Mouse (Mus musculus) forebrain, embryonic 10.5 days (tissue): ENCODE results near the gene Stac. TPM values are rescaled to one million over a fixed set of nuclear protein-coding genes. Genes with fewer than 3 reads are reported as not detected.
A peak's percentile ranks its signal among the peaks of the same experiment; 100 is the strongest.

Experiments used
- DNase-seq: peaks from one replicate; pipeline ENCODE4 v3.0.0-alpha.2; 2017; ENCODE audit warnings: low spot score; ENCODE audit errors: extremely low spot score
- H3K27ac ChIP-seq: fragments of 300-500 bp; sonication (generic); 2 replicates; pipeline ENCODE4 v1.5.1; 2016; ENCODE audit warnings: mild to moderate bottlenecking
- H3K27me3 ChIP-seq: fragments of 300-500 bp; sonication (generic); 2 replicates; pipeline ENCODE4 v1.6.1; 2016; ENCODE audit warnings: mild to moderate bottlenecking; ENCODE audit not compliant: poor library complexity, severe bottlenecking
- H3K36me3 ChIP-seq: fragments of 300-500 bp; sonication (generic); replicated peaks from 2 replicates; pipeline ENCODE4 v1.6.1; 2016; ENCODE audit warnings: mild to moderate bottlenecking, moderate library complexity
- H3K4me1 ChIP-seq: fragments of 300-500 bp; sonication (generic); 2 replicates; pipeline ENCODE4 v1.6.1; 2016
- H3K4me3 ChIP-seq: fragments of 300-500 bp; sonication (generic); 2 replicates; pipeline ENCODE4 v1.5.1; 2016; ENCODE audit warnings: mild to moderate bottlenecking, moderate library complexity
- H3K9me3 ChIP-seq: fragments of 300-500 bp; sonication (generic); 2 replicates; pipeline ENCODE4 v1.6.1; 2016; ENCODE audit warnings: mild to moderate bottlenecking, moderate library complexity
- WGBS: fragments of 180-500 bp; shearing (Covaris S2); methylation state at CpG from one replicate; pipeline ENCODE4 v1.1.7; 2016; 5-methylcytosine and 5-hydroxymethylcytosine counted together
- polyA plus RNA-seq: library from polyadenylated mRNA; unstranded; fragments of >200 nt; fragmentation: Nextera tagmentation; extraction: Ambion mirVana; gene quantifications from 2 replicates; pipeline ENCODE4 v1.2.1, GENCODE M21; 2016

The Stac gene
- polyA plus RNA-seq = 0.22 and 0.52 TPM in 2 replicates

DNA sequence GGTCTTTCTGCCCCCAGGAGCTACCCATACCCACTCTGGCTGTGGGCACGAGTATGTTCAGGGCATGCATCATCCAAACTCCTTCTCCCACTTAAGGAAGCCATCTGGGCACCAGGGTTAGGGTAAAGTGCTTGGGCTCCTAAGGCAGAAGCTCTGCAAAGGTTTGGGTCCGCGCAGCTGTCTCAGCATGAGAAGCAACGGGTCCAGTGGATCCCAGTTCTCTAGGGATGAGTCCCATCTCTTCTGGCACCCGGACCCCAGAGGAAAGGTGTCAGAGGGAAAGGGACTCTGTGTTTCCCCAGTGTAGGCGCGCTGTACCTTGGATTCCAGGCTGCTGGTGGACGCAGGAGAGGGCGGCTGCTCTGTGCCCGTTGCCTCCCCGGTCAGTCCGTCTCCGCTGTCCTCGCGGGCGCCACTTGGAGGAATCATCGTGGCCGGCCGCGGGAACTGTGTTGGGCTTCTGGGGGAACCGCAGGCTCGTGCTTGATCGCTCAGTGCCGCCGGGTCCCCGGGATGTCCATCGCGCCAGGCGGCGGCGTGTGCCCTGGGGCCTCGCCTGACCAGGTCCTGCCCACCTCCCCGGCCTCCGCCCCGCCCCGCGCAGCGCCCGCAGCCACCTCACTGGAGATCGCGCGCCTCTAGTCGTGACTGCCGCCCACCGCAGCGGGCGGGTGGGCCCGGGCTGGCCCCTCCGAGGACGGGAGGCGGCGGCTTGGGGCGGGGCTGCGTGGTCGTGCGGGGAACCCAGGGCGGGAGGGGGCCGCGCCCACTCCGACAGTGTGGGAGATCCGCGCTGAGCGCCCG, at the start of gene Stac:
Stac (minus strand) TSS at position 669 of the 804 bp plus-strand sequence.
- WGBS = 3% methylated on average over 64 of the region's 64 CpGs
- Histone ChIP-seq H3K36me3 (no peaks in the 10 kb centered on the region), H3K4me3 (peak within 1 kb of the TSS; percentile 62), H3K27ac (peak within 1 kb of the TSS; percentile 79), H3K4me1 (peaks cover 11% of the 10 kb centered on the region), H3K27me3 (peaks cover 40% of the 10 kb centered on the region), H3K9me3 (no peaks in the 10 kb centered on the region)
- DNase-seq = peak; percentile 32

DNA sequence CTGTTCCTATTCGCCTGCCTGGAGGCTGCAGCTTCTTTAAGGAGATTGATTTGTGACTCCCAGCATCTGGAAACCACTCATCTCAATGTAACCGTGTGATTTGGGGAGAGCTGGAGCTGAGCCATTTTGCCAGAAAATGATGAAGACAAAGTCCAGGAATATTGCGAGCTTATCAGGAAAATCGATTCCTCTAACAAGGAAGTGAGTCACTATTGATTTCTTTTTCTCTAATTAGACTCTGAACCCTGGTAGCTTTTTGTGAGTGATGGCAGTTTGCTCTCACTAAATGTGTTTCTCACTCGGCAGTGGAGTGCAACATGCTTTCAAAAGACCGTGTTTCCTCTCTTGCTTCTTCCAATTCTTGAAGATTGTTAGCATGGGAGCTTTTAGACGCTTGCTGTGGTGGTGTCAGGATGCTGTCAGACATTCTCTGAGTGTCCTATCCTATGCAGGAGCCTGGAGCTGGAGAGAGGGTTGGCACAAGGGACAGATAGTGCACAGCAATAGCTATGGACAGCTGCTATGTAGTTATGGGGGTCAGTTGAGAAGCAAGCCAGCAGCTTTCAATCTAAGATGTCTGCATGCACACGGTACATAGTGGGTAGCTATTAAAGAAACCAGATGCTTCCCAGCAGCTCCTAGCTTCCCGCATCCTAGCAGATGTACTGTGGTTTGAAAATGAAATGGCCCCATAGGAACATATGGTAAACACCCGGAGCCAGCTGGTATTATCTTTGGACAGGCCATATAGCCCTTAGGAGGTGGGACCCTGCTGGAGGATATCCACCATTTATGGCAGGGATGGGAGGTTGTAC, 49.5 kb upstream of the Stac start:
- no peak overlapping the region for H3K4me3 ChIP-seq
- H3K36me3 ChIP-seq = no peaks in the 10 kb centered on the region
- WGBS = 87% methylated on average over 10 of the region's 10 CpGs
- DNase-seq = no peak
- no peaks in the 10 kb centered on the region for H3K27me3 ChIP-seq
- H3K27ac ChIP-seq = no peak overlapping the region
- no peaks in the 10 kb centered on the region for H3K9me3 ChIP-seq
- no peaks in the 10 kb centered on the region; the same call in 1 of the 2 replicates for H3K4me1 ChIP-seq

DNA sequence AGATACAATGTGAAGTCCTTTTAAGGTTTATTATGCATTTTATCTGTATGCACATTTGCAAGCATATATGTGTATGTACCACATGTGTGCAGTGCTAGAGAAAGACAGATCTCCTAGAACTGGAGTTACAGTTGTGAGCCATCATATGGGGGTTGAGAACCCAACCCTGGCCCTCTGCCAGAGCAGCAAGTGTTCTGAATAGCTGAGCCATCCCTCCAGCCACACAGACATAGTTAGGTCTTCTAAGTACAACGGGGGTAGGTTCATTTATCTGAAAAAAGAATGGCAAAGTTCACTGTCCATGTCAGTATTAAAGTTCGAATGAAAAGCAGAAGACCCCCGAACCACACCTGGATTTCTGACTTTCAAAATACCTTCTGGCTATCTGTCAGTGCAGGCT, 48.9 kb upstream of the Stac start:
- DNase-seq = no peak
- Histone ChIP-seq H3K27ac (no peak overlapping the region), H3K4me3 (no peak overlapping the region), H3K36me3 (no peaks in the 10 kb centered on the region), H3K27me3 (no peaks in the 10 kb centered on the region), H3K9me3 (no peaks in the 10 kb centered on the region), H3K4me1 (no peaks in the 10 kb centered on the region; the same call in 1 of the 2 replicates)
- WGBS = 84% methylated on average over 3 of the region's 3 CpGs

DNA sequence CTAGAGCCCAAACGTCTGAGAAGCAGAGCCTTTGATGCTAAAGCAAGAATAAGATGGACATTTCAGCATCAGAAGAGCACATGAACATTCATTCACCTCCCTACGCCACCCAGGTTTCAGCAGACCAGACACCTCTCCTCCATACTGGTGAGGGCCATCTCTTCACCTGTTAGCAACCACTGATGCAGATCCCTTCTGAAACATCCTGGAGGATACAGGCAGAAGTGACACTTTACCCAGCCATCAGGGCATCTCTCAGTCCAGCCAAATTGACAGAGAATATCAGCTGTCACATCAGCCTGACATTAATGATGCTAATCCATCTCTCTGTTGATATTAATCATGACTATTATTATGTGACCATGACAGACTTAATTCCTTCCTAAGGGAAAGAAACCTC, 47.6 kb upstream of the Stac start:
- 79% methylated on average over 2 of the region's 2 CpGs for WGBS

DNA sequence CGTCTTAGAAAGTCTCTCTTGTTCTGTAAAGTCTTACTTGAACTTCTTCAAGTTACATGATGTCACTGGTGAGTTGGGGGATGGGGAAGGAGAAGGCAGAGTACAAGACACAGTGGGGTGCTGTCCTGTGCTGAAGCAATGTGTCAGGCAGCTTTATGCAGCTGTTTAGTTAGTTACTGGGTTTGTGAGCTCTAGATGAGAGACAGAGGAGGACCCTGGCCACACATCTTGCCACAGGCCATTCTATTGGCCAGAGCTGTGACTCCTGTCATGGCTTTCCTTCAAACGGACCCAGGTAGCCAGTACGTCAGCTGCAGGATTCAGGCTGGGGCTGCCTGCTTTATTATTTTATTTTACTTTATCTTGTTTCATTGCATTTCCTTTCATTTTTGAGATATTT, 45.8 kb upstream of the Stac start:
- Histone ChIP-seq H3K4me3 (no peak overlapping the region), H3K27me3 (no peaks in the 10 kb centered on the region), H3K9me3 (no peaks in the 10 kb centered on the region), H3K36me3 (no peaks in the 10 kb centered on the region), H3K4me1 (no peaks in the 10 kb centered on the region; the same call in 1 of the 2 replicates), H3K27ac (no peak overlapping the region)
- DNase-seq = no peak
- 82% methylated on average over 3 of the region's 3 CpGs for WGBS

More for the DNA sequence above, 47.6 kb upstream of the Stac start:
- Histone ChIP-seq H3K27ac (no peak overlapping the region), H3K4me1 (no peaks in the 10 kb centered on the region; the same call in 1 of the 2 replicates), H3K4me3 (no peak overlapping the region), H3K9me3 (no peaks in the 10 kb centered on the region), H3K36me3 (no peaks in the 10 kb centered on the region), H3K27me3 (no peaks in the 10 kb centered on the region)
- DNase-seq = no peak

DNA sequence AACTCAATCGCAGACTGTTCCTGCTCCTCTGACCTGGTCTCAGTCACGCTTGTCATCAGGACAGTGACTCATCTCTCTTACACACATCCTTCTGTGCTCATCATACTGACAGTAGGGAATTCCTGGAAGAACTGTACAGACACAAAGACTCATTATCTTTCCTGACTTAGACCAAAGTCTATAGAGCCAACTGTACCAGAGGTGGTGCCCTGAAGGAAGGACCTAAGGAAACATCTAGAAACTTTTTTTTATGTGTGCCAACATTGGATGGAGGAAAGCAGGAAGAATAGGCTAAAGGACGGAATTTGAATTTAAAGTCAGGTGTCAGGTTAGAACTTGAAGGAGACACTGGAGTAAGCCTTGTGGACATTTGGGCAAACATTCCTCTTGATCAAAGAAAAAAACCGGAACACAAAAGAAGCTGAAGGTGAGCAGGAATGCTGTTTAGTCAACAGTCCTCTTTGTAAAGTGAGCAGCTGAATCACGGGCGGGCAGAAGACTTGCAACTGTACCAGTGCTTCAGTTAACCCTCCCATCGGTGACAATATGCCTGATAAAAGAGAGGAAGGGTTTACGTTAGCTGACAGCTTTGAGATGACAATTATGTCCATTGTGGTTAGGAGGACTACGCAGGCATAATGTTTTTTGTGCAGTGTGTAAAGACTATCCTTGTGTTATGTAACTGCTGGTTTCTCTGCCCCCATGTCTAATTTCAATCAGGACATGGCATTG, 42.0 kb upstream of the Stac start:
- Histone ChIP-seq H3K36me3 (no peaks in the 10 kb centered on the region), H3K4me3 (no peak overlapping the region), H3K4me1 (no peaks in the 10 kb centered on the region; the same call in 1 of the 2 replicates), H3K27me3 (no peaks in the 10 kb centered on the region), H3K9me3 (no peaks in the 10 kb centered on the region), H3K27ac (no peak overlapping the region)
- 87% methylated on average over 9 of the region's 9 CpGs for WGBS
- DNase-seq = no peak

DNA sequence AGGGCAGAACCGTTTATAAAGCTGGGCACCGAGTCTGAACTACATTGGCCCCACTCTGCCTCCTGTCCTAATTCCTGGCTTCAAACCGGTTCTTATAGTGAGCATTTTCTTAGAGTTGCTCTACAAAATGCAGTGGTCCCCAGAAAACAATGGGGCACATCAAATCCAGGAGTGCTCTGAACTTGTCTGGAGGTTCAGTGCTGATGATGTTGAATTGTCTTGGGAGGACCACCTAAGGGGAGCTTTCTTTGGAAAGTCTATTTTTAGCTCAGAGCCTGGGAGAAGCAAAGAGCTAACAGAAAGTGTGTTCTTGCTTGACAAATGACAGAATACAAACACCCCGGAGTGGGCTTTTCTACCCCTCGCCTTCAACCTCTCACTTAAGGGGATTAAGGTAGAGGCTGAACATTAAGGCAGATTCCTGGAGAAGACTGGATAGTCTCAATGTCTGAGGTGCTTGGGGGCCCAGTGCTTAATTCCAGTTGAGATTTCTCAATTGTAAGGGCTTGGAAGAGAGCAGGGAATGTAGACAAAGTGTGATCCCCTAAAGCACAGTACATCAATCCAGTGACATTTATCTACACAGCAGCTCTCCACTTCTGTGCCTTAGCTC, 34.9 kb upstream of the Stac start:
- H3K9me3 ChIP-seq = no peaks in the 10 kb centered on the region
- WGBS = 19% methylated on average over 5 of the region's 5 CpGs
- H3K27me3 ChIP-seq = 0 out of 2 replicates have a peak, but pooled peaks cover 5% of the 10 kb centered on the region
- H3K4me3 ChIP-seq = no peak overlapping the region
- H3K27ac ChIP-seq = no peak overlapping the region
- H3K36me3 ChIP-seq = no peaks in the 10 kb centered on the region
- no peak for DNase-seq
- H3K4me1 ChIP-seq = peaks cover 29% of the 10 kb centered on the region

DNA sequence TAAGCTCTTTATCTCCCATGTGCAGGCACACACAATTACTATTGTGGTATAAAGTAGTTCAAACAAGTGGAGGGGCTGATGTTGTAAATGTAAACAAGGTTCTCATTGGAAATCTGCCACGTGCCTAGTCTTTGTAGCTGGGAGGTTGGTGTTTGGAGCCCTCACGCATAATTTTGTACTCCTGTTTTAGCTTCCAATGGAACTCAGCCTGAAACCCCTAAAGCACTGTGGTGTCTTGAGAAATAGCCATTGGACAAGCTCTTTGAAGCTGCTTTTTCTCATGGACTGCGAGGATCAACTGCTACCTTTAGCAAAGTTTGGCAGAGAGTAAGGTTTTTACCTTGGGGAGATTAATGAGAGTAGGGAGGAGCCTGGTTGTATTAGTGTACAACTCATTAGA, 24.3 kb upstream of the Stac start:
- WGBS = 80% methylated on average over 3 of the region's 3 CpGs

DNA sequence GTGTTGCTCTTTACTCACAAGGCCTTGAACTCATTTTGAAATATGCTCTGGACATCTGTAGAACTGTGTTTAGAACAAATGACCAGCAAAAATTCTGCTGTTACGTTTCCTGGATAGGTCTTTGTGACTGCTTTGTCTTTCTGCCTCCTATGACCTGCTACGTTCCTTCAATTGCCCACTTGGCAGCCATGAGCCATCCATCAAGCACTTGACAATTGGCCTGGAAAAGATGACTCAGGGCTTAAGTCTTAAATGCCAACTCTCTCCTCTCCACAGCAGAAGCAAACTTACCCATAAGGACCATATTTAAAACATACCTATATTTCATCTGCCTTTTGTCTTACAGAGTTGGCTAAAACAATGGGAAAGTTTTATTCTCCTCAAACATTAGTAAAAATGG, 10.0 kb upstream of the Stac start:
- WGBS = 93% methylated on average over 2 of the region's 2 CpGs
- Histone ChIP-seq H3K4me1 (no peaks in the 10 kb centered on the region), H3K9me3 (no peaks in the 10 kb centered on the region; the same call in 1 of the 2 replicates), H3K27ac (no peak overlapping the region), H3K4me3 (no peak overlapping the region), H3K27me3 (no peaks in the 10 kb centered on the region), H3K36me3 (no peaks in the 10 kb centered on the region)
- DNase-seq = no peak

More for the DNA sequence above, 24.3 kb upstream of the Stac start:
- Histone ChIP-seq H3K27me3 (no peaks in the 10 kb centered on the region), H3K36me3 (no peaks in the 10 kb centered on the region), H3K4me3 (no peak overlapping the region), H3K4me1 (no peaks in the 10 kb centered on the region), H3K9me3 (no peaks in the 10 kb centered on the region), H3K27ac (no peak overlapping the region)
- DNase-seq = no peak

DNA sequence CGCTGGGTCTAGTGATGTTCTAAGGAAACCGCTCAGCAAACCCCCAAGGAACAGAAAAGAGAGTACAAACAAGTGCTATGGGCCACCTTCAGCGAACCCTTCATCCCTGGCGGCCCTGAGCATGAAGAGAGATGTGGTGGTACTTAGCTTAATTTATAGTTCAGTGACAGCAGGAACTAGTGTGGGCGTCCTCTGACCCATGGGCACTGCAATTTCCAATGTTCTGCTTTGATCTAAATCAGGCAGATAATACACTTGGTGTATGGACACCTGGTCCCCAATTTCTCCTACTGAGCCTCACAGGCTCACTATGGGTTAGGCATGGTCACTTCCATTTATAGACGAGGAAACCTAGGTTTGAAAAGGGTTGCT, 322 bp upstream of the Stac start:
- WGBS = 14% methylated on average over 6 of the region's 6 CpGs

DNA sequence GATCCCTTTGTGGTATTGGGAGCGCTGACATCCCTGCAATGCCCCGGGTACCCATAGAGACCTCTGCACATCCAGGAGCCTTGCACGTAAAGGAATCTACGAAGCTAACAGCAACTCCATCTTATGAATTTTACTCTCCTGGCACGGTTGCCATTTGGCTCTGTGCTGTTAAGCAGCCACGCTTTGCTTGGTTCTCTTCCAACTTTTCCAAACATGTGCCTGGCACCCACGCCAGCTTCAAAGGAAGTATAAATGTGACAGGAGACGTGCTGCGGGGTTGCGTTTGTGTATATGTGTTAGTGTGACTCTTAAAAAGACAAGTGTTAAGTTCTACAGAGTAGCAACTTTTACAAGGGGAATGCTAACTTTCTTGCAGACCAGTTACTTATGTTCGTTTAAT, 1.0 kb downstream of the Stac start:
- Histone ChIP-seq H3K36me3 (no peaks in the 10 kb centered on the region), H3K4me3 (no peak overlapping the region), H3K27me3 (peaks cover 40% of the 10 kb centered on the region), H3K9me3 (no peaks in the 10 kb centered on the region), H3K27ac (no peak overlapping the region), H3K4me1 (peaks cover 11% of the 10 kb centered on the region)
- WGBS = 89% methylated on average over 11 of the region's 11 CpGs
- no peak for DNase-seq

More for the DNA sequence above, 322 bp upstream of the Stac start:
- Histone ChIP-seq H3K4me1 (peaks cover 11% of the 10 kb centered on the region), H3K9me3 (no peaks in the 10 kb centered on the region), H3K27me3 (peaks cover 40% of the 10 kb centered on the region), H3K36me3 (no peaks in the 10 kb centered on the region), H3K27ac (peak overlapping the region; percentile 79), H3K4me3 (peak overlapping the region; percentile 62)
- peak; percentile 14 for DNase-seq

DNA sequence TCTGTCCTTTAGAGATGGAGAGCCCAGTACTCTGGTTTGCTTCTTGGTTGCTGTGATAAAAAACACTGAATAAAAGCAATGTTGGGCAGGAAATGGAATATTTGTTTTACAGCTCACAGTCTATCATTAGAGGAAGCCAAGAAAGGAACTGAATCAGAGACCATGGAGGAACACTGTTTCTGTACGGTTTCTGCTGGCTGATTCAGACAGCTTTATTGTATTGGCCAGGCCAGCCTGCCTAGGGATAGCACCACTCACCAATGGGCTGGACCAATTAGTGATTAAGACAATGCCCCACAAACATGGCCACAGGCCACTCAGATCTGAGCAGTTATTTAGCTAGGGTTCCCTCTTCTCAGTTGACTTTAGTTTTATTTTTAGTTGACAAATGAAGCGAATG, 6.0 kb downstream of the Stac start:
- no peaks in the 10 kb centered on the region for H3K9me3 ChIP-seq
- WGBS = 82% methylated on average over 2 of the region's 2 CpGs
- H3K4me3 ChIP-seq = no peak overlapping the region

More for the DNA sequence above, 6.0 kb downstream of the Stac start:
- Histone ChIP-seq H3K36me3 (no peaks in the 10 kb centered on the region), H3K4me1 (no peaks in the 10 kb centered on the region), H3K27me3 (peaks cover 18% of the 10 kb centered on the region), H3K27ac (no peak overlapping the region)
- DNase-seq = no peak
